19 mouse cellular contexts compared by ENCODE assay signal in the genomic region with DNA sequence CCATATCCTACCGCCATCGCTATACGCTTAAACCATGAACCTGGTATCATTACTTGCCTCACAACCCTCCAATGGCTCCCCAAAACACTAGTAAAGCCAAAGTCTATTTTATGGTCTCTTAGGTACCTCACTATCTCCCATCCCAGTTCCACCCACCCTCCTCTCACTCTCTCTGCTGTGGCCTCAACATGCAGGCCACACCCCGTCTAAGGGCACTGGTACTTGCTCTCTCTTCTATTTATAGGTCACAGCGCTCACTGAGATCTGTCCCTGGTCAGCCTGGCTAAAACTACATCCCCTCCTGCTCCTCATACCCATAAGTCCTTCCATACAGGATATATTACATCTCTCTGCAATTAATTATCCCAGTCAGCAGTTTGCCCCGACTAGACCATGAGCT. TPM values are rescaled to one million over a fixed set of nuclear protein-coding genes. Genes with fewer than 3 reads are reported as not detected.
A peak's percentile ranks its signal among the peaks of the same experiment; 100 is the strongest.
DNase-seq lines count a peak whose midpoint lies in the region; ATAC-seq and TF ChIP-seq lines count a peak whose summit lies in the region.
"Had no signal": no experiment of that assay in that cellular context is flagged by ENCODE, and none has a peak within 500 bp of the region (broad histone marks: within the 10 kb centered on the region; RNA-seq: fewer than 3 reads in every experiment).

No protein-coding gene starts in this region.

- peak overlapping the region; percentile 28; the same call in 1 of the 2 replicates for H3K4me2 ChIP-seq in heart, embryonic 16.5 days (ENCODE audit: low read depth, low read length)
- H3K4me2 ChIP-seq in liver, embryonic 11.5 days = peak overlapping the region; percentile 35; the same call in 1 of the 2 replicates
- H3K4me2 ChIP-seq: forebrain, embryonic 13.5 days; hindbrain, embryonic 15.5 days; limb, embryonic 15.5 days; midbrain, embryonic 12.5 days had no signal

- 61% methylated on average over 6 of the region's 6 CpGs for WGBS in heart, embryonic 10.5 days
- 47% methylated on average over 6 of the region's 6 CpGs for WGBS in heart, embryonic 16.5 days
- 71% methylated on average over 6 of the region's 6 CpGs for whole genome bisulfite sequencing in heart, adult 2 months
- 54% methylated on average over 6 of the region's 6 CpGs for WGBS in liver, embryonic 11.5 days

- no peak for TF ChIP-seq CTCF in heart, adult 2 months (IDR thresholded peaks at IDR 0.05)

- H3K36me3 ChIP-seq in heart, embryonic 10.5 days = no peaks in the 10 kb centered on the region
- H3K36me3 ChIP-seq in heart, embryonic 16.5 days (ENCODE audit: control insufficient read depth, insufficient read depth) = no peaks in the 10 kb centered on the region
- H3K36me3 ChIP-seq in heart, adult 2 months (ENCODE audit: control insufficient read depth, insufficient read depth, low read length) = no peaks in the 10 kb centered on the region
- H3K36me3 ChIP-seq in liver, embryonic 11.5 days (ENCODE audit: control insufficient read depth, insufficient read depth, low read length) = no peaks in the 10 kb centered on the region
- H3K36me3 ChIP-seq: hindbrain, embryonic 15.5 days; limb, embryonic 15.5 days; midbrain, embryonic 12.5 days had no signal

- TF ChIP-seq POLR2A in heart, adult 2 months (IDR thresholded peaks at IDR 0.05; ENCODE audit: insufficient read depth, low read depth, low read length) = no peak

- no peak for DNase-seq in heart, embryonic 10.5 days (ENCODE audit: low spot score)
- no peak for DNase-seq in heart, adult 11 months
- DNase-seq in heart, adult 2 months = no peak
- DNase-seq in liver, embryonic 11.5 days (ENCODE audit: low spot score) = no peak
- no peak for DNase-seq in cerebellum, postnatal 10 days
- DNase-seq in ovary, adult 18-20 months (ENCODE audit: low spot score) = no peak
- DNase-seq: adrenal gland, postnatal 10 days; cerebellum, adult 9-10 months; gastrocnemius, postnatal 36 days; kidney, adult 2 months; kidney, postnatal 10 days; left cerebral cortex, postnatal 4 days; right cerebral cortex, postnatal 14 days had no signal

- peaks cover 39% of the 10 kb centered on the region for H3K4me1 ChIP-seq in heart, embryonic 10.5 days
- peaks cover 16% of the 10 kb centered on the region for H3K4me1 ChIP-seq in heart, embryonic 16.5 days (ENCODE audit: control insufficient read depth, insufficient read depth, low read length)
- H3K4me1 ChIP-seq in heart, adult 2 months (ENCODE audit: control insufficient read depth, insufficient read depth, low read length) = no peaks in the 10 kb centered on the region; the same call in 1 of the 2 replicates
- H3K4me1 ChIP-seq in liver, embryonic 11.5 days (replicated peaks; ENCODE audit: control insufficient read depth, insufficient read depth, low read length) = peaks cover 42% of the 10 kb centered on the region
- H3K4me1 ChIP-seq: hindbrain, embryonic 15.5 days had no signal

- no peak for TF ChIP-seq EP300 in heart, adult 2 months (IDR thresholded peaks at IDR 0.05; ENCODE audit: insufficient read depth, low read depth, low read length)

- H3K27me3 ChIP-seq in heart, embryonic 10.5 days (ENCODE audit: insufficient read depth, poor library complexity, severe bottlenecking) = no peaks in the 10 kb centered on the region
- no peaks in the 10 kb centered on the region for H3K27me3 ChIP-seq in heart, embryonic 16.5 days (ENCODE audit: control insufficient read depth, insufficient read depth, low read length)
- H3K27me3 ChIP-seq in heart, adult 2 months (ENCODE audit: control insufficient read depth, insufficient read depth, low read length) = no peaks in the 10 kb centered on the region
- no peaks in the 10 kb centered on the region for H3K27me3 ChIP-seq in liver, embryonic 11.5 days (replicated peaks; ENCODE audit: control insufficient read depth, insufficient read depth, low read length)
- H3K27me3 ChIP-seq: forebrain, embryonic 13.5 days; hindbrain, embryonic 15.5 days; limb, embryonic 15.5 days; midbrain, embryonic 12.5 days had no signal

- peak; percentile 85 for ATAC-seq in heart, embryonic 16.5 days (replicated peaks; ENCODE audit: extremely low read depth, insufficient read depth, low FRiP score)
- ATAC-seq in liver, embryonic 11.5 days (replicated peaks; ENCODE audit: low FRiP score) = peak; percentile 86
- ATAC-seq in megakaryocyte progenitor cell, adult 5-6 weeks (replicated peaks; ENCODE audit: poor library complexity) = peak; percentile 65
- ATAC-seq: forebrain, embryonic 13.5 days had no signal

- H3K9ac ChIP-seq in heart, embryonic 16.5 days (ENCODE audit: low read length) = 0 out of 2 replicates have a peak overlapping the region, but pooled peaks have one; percentile 20
- no peak overlapping the region for H3K9ac ChIP-seq in heart, adult 2 months (ENCODE audit: low read depth, low read length)
- H3K9ac ChIP-seq in liver, embryonic 11.5 days (ENCODE audit: low read depth, low read length) = no peak overlapping the region
- H3K9ac ChIP-seq: forebrain, embryonic 13.5 days; hindbrain, embryonic 15.5 days; limb, embryonic 15.5 days; midbrain, embryonic 12.5 days had no signal

- H3K9me3 ChIP-seq in heart, embryonic 10.5 days = no peaks in the 10 kb centered on the region
- H3K9me3 ChIP-seq in heart, embryonic 16.5 days (replicated peaks; ENCODE audit: control insufficient read depth, low read length) = no peaks in the 10 kb centered on the region
- H3K9me3 ChIP-seq in liver, embryonic 11.5 days (ENCODE audit: control insufficient read depth, low read length) = no peaks in the 10 kb centered on the region
- H3K9me3 ChIP-seq: forebrain, embryonic 13.5 days; hindbrain, embryonic 15.5 days; limb, embryonic 15.5 days; midbrain, embryonic 12.5 days had no signal

- intact Hi-C loops in heart, adult 2 months (cut with DNase I) = no loop called here

- H3K79me2 ChIP-seq in heart, adult 2 months (replicated peaks; ENCODE audit: control insufficient read depth, insufficient read depth, low read length) = peaks cover 8% of the 10 kb centered on the region

- H3K27ac ChIP-seq in heart, embryonic 10.5 days = 0 out of 2 replicates have a peak overlapping the region, but pooled peaks have one; percentile 69
- H3K27ac ChIP-seq in heart, embryonic 16.5 days (ENCODE audit: low read length) = peak overlapping the region; percentile 48; the same call in 1 of the 2 replicates
- no peak overlapping the region for H3K27ac ChIP-seq in heart, adult 2 months
- no peak overlapping the region for H3K27ac ChIP-seq in liver, embryonic 11.5 days (ENCODE audit: low read depth, low read length)
- H3K27ac ChIP-seq: forebrain, embryonic 13.5 days; hindbrain, embryonic 15.5 days; limb, embryonic 15.5 days; midbrain, embryonic 12.5 days had no signal

- no peak overlapping the region for H3K4me3 ChIP-seq in heart, embryonic 10.5 days
- no peak overlapping the region for H3K4me3 ChIP-seq in heart, embryonic 16.5 days (ENCODE audit: low read length)
- no peak overlapping the region for H3K4me3 ChIP-seq in heart, adult 2 months
- no peak overlapping the region for H3K4me3 ChIP-seq in liver, embryonic 11.5 days (ENCODE audit: low read depth, low read length)
- H3K4me3 ChIP-seq: forebrain, embryonic 13.5 days; hindbrain, embryonic 15.5 days; limb, embryonic 15.5 days; midbrain, embryonic 12.5 days had no signal

RNA-seq across cellular contexts. Expression of gene Cnksr3, which starts 16.1 kb away (rescaled TPM):
- 5.0 and 6.6 TPM in 2 replicates for polyA plus RNA-seq in heart, embryonic 10.5 days (2016; fragmentation: Nextera tagmentation; extraction: Ambion mirVana)
- polyA plus RNA-seq in heart, embryonic 16.5 days (2015; fragmentation: Nextera tagmentation; extraction: Ambion mirVana) = 8.4 and 9.3 TPM in 2 replicates
- 10 to 100 TPM; 22.2 to 28.3 TPM for total RNA-seq in heart, adult 2 months (2021)
- 9.3 and 10.4 TPM in 2 replicates for polyA plus RNA-seq in heart, adult 2 months (2012; rRNA removed)
- polyA plus RNA-seq in liver, embryonic 11.5 days (2014; fragmentation: Nextera tagmentation; extraction: Ambion mirVana) = 8.4 and 8.7 TPM in 2 replicates
- total RNA-seq in megakaryocyte progenitor cell, adult 5-6 weeks (2015) = 6.5 and 9.8 TPM in 2 replicates
- 4.9 and 5.1 TPM in 2 replicates for total RNA-seq in megakaryocyte progenitor cell, adult 5-6 weeks (2017)

Comparison
In these comparisons a context has a peak if more than half of its experiments do, and no peak if none do; other contexts are left out.
1. H3K27ac ChIP-seq: peak in heart, embryonic 10.5 days (single experiment) and heart, embryonic 16.5 days (single experiment); none in heart, adult 2 months (single experiment) and liver, embryonic 11.5 days (single experiment).
2. Peak in every context shown above with its lines, with median percentiles within 50 percentile points of each other: ATAC-seq.